Mouse (Mus musculus): ENCODE measurements around the gene Clybl.

Clybl gene

DNA sequence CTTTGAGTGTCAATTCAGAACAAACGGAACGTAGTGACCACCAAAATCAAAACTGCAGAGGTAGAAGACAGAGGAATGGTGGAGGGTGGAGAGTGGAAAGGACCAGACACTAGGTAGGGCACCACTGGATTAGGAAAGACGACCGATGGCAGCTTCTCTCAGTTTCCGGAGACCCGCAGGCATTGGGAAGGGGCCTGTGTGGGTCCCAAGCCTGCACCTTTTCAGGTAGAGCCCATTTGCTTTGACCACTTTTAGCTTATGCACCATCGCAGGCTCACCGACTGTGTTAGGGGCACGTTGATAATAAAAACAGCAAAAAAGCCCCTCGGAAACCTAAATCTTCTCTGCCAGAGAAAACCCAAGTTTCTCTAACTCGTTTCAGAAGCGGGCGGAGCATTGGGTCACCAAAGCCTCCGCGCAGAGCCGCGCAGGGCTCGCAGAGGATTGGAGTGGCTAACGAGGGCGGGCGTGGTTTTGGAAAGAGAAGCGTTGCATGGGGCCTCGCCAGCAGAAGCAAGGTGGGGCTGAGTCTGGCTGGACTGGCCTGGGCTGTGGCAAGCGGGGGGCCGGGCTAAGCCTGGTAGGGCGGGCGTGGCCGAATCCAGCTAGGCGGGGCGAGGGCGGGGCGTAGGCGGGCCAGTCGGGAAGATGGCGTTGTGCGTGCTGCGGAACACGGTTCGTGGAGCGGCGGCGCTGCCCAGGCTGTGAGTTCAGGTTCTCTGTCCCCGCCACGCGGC is at the start of gene Clybl:
Clybl (plus strand) TSS at position 627 of the 737 bp plus-strand sequence.
- peak; percentile 98 for DNase-seq (ENCODE audit: low spot score)

DNA sequence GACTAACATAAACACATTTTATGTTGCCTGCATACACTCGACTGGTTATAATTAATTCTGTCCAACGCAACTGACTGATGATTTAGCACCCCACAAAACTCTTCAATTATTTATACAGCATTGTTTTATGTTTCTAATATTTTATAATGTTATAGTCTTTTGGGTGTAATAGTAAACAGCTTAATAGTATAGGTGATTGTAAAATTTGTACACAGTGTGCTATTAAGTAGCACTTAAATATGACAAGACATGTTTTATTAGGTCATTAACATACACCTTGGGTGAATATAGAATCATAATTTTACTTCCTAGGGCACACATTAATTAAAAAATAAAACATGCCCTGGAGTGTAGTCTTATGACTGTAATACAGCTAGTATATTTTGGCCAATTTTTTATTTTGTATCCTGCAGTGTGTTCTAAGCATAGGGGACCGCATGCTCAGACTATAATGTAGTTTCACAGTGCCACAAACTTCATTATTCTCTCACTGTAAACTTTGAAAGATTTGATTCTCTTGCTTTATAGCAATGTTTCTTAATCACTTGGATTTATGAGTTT is 45.1 kb upstream of the Clybl start:
- no peak for DNase-seq (ENCODE audit: low spot score)

DNA sequence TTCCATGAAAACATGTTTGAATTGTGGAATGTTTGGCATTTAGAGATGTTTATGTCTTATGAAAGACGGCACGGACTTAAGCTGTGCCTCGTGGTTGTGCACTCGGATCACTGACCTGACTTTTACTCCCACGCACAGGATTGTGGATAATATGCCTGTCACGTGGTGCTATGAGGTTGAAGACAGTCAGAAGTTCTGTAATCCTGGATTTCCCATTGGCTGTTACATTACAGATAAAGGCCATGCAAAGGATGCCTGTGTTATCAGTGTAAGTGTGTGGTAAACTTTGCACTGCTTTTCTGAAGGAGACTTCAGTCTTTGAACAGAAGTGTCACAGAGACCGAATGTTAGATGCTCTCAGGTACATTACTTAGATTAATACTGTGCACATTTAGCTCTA is 44.3 kb upstream of the Clybl start:
- no peak for DNase-seq (ENCODE audit: low spot score)

DNA sequence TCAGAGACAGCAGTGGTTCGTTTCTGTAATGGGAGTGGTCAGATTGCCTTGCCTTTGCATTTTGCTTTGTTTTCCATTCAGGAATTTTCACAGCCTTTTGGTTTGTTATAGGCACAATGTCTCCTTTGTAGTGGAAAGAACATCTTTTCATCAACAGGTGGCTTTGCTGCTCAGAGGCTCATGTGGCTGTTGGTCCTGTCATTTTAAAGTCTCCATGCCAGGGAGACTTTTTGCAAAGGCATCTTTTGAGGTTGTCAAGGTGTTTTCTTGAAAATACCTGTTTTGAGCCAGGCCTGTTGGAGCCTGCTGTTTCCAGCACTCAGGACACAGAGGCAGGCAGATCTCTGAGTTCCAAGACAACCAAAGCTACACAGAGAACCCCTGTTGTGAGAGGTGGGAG is 41.4 kb upstream of the Clybl start:
- no peak for DNase-seq (ENCODE audit: low spot score)

DNA sequence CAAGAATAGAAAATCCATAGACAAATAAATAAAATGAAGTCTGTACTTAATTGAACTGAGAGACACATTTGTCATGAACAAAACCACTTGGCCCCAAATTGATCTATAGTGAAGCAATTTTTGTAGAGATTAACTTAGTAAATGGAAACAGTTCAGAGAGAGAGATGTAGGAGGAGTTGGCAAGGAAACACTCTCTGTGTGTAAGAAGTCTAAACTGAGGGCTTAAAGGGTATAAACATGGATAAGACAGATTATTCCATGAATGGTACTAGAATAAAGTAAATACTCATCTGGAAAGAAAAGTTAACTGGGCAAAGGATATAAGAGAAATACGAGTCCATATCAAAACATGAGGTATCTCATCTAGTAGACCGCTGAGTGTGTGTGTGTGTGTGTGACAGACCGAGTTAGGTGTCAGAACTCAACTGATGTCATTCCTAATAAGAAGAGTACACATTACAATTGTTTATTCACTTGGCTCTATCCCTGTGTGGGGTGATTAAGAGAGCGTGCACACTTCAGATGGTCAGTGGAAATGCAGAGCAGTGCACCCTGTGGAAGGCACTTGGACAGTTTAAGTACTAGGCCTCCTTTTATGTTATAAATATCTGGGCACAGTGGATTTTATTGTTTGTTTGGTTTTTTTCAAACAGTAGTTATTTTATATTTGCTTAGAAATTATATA is 37.8 kb upstream of the Clybl start:
- DNase-seq (ENCODE audit: low spot score): no peak

DNA sequence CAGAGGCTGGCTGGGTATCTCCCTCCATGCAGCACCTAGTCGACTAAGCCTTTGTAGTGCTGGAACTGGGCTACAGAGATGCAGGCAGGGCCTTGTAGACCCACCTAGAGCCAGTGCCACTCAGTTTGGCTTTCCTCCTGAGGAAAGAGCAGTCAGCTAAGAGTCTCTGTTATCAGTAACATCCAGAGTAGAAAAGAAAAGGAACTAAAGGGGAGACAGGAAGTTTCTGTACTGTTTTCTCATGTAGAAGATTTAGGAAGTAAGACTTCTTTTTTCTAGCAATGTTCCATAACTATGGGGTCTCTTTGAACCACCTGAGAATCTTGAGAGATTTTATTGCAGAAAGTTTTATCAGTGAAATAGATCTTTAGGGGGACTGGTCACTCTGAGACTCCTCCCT is 36.1 kb upstream of the Clybl start:
- no peak for DNase-seq (ENCODE audit: low spot score)

DNA sequence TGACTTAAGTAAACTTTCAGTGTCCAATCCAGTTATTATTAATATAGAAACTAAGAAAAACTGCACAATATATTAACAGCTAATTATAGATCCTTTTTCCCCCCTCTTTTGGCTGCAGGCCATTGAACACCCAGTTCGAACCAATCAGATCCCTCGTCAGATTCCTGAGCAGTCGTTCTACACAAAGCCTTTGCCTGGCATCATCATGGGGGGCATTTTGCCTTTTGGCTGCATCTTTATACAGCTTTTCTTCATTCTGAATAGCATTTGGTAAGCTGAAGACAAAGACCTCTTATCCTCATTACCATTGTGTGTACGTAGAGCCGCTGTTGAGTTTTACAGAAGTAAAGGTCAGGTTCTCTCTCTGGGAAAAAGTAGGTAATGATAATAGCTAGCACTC is 30.9 kb upstream of the Clybl start:
- no peak for DNase-seq (ENCODE audit: low spot score)

DNA sequence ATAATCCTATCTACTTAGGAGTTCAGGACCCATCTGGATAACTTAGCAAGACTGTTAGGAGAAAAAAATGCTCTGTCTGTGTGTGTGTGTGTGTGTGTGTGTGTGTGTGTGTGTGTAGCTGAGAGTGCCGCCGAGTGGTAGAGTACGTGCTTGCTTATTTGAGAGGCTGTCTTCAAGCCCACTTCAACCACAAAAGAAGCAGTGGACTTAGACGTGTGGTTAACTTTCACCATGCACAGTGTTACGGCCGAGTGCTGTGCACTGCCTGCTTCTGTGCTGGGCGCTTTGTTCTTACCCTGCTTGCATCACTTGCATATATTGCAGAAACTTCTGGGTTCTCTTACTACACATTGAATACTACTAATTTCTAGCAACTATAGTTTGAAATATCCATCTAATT is 23.8 kb upstream of the Clybl start:
- no peak for DNase-seq (ENCODE audit: low spot score)

DNA sequence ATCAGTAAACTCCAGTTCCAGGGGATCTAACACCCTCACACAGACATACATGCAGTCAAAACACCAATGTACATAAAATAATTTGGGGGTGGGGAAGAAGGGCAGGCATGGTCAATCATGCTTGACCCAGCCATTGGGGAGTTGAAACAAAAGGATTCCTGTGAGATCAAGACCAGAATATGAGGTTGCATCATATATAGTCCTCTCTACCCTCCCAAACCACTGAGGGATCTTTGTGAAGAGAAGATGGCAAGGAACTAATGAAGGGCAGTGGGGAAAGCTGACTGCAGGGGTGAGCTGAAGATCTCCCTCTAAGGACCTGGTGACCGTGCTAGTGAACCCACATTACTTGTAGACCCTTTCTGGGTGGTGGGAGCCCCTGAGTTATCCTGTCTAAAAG is 20.6 kb upstream of the Clybl start:
- no peak for DNase-seq (ENCODE audit: low spot score)

DNA sequence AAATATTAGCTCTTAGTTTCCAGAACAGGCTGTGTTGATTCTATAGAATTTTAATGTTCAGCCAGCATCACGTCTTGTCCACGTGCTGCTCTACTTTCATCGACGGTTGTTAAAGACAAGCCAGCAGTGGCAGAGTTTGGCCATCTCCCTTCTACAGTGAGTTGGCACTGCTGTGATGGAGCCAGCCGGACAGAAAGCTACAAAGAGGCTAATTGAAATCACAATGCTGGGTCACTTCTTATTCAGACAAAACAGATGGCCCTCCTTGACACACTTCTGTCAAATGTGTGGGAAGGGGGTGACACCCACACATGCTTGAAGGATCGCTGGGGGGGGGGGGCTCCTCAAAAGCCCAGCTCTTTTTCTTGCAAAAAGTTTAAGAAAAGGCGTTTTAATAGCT is 12.6 kb upstream of the Clybl start:
- no peak for DNase-seq (ENCODE audit: low spot score)

DNA sequence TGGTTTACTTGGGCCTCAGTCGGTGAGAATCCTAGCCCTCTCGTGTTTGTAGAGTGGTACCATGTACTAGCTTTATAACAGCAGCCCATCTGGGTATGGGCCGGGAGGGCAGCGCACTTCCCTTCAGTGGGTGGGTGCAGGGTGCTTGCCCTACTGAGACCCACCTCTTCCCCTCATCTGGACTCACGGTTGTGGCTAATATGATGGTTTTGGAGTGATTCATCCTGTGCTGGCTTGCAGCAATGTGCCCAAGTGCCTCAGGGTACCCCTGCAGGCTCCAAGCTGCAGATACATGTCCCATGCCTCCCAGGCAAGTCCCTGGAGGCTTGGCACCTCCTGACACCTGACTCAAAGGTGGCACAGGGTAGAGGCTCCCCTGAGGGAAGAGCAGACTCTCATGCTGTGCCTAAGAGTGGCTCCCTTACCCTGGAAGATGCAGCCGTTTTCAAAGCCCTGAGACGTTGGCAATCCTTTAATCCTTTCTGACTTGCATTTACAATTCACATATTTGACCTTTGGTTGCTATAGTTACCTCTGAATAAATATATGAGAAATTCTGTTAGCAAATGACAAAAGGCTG is 11.2 kb upstream of the Clybl start:
- DNase-seq (ENCODE audit: low spot score): no peak

DNA sequence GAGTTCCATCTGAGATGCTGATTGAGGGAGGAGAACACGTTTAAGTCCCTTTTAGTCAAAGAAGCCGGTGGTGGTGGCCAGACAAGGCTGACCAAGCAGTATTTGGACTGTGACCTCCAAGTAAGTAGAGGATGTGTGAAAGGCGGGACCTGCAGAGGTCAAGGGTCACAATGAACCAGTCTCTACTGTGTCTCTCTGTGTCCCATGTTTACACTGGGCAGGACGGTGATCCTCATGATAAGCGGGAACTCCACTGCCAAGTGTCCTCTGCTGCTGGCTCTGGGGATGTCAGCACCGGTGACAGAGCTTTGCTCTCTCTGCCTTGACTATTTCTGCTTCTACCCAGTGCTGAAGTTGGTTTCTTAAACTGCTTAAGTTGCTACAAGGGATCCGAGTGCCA is 10.5 kb upstream of the Clybl start:
- no peak for DNase-seq (ENCODE audit: low spot score)

DNA sequence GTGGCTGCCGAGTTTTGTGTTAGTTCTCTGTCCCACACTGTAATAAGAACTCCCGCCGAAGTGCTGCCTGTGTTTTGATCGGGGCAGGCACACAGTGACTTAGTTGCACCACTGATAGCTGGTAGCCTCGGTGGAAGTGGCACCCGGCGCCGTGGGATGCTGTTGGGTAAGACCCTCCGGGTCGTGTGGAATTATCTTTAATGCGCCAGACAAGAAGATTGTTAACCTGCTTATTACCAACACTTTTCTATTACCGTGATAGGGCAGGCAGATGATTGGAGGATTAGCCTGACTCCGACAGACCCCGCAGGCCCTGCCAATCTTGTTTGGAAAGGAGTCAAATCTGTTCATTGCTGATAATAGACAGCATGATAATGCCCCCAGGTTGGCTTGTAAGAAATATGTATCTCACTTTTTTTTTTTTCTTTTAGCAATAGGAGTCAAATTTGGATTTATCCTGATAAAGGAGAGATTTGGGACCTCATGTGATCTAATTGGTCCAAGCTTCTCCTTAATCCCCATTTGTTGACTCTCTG is 5.2 kb upstream of the Clybl start:
- DNase-seq (ENCODE audit: low spot score): no peak

DNA sequence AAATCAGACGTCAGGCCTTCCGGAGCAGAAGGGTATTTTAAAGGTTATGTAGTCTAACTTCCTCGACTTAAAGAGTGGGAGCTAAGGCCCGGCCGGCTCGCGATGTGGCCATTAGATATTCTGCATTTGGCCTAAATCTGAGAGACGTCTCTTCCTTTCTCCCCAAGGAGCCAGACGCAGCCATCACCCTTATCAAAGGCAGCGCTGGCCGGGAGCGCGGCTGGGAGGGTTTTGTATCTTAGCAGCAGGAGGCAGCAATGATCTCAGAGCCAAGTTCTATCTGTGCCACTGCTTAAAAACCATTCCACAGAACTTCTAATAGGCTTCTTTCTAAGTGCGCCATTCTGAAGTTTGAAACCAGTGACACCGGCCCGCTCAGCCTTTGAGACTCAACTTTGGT is 2.2 kb upstream of the Clybl start:
- peak; percentile 41 for DNase-seq (ENCODE audit: low spot score)

DNA sequence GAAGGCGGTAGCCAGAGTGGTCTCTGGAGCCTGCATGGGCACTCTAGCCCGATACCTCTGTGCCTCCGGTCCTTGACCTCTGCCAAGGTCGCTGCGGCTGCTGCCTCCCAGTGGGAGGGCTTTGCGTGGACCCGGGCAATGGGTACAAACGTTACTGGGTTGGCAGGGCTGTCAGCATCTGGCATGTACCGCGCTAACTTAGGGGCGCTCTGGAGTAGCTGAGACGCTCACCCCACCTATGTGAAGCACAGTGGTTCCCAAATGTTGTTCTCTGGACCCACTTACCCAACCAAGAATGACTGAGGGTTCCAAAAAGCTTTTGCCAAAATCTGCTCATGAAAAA is 282 bp downstream of the Clybl start:
- DNase-seq (ENCODE audit: low spot score): no peak

DNA sequence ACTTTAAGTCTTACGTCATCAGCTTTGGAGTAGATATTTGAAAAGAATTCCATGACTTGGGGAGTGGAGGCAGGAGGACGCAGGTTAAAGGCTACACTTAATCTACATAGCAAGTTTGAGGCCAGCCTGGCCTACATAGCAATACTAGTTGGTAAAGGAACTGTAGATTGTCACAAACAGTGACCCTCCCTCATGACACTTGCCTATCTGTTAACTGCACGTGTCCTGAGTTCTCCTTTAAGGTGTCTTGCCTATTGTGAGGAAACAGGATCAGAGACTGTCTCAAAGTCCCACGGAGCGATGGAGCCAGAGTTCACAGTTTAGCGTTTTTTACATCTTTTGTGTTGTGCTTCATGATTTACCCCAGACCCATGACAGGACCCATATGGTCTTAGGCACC is 716 bp downstream of the Clybl start:
- no peak for DNase-seq (ENCODE audit: low spot score)

DNA sequence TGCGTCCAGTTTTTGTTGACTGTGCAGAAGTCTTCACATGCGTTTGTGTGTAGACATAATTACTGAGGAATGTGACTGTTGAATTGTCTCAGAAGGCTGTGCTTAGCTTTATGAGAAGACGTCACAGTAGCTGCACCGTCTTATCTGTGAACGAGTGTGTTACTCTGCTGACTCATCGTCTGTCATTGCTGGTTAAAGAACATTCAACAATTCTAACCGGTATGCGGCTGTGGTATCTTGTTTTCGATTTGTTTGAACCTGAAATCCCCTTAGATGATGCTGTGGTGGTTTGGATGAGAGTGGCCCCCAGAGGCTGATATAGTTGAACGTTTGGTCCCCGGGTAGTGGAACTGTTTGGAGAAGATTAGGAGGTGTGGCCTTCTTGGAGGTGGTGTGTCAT is 2.5 kb downstream of the Clybl start:
- DNase-seq (ENCODE audit: low spot score): no peak

DNA sequence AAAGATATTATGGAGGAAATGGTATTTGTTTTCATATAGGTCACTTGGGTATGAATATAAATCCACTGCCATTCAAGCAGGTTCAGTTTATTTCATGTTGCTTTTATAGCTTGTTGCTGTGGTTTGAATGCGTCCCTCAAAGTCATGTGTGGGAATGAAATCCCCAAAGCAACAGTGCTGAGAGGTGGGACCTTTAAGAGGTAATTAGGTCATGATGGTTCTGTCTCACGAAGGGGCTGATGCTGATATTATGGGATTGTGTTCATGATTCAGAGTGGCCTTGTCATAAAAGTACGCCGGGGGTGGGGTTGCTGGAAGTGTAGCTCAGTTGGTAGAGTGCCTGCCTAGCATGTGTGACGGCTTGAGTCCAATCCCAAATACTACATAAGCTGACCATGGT is 6.7 kb downstream of the Clybl start:
- no peak for DNase-seq (ENCODE audit: low spot score)

DNA sequence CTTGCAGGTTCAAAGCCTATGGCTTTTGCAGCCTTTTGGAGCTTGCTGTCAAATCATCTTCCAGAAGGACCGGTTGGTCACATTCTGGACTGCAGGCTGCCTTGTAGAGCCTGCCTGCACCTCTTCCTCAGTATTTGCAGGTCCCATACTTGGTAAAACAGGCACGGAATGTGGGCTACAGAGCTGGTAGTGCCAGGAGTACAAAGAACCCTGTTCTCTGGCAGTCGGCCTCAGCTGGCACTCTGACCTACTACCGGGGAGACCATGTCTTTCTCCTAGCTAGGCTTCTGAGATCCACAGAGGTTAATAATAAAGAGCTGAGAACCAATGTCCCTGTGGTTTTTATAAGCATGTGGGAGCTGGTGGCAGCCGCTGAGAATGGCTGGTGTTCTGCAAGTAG is 8.4 kb downstream of the Clybl start:
- no peak for DNase-seq (ENCODE audit: low spot score)

DNA sequence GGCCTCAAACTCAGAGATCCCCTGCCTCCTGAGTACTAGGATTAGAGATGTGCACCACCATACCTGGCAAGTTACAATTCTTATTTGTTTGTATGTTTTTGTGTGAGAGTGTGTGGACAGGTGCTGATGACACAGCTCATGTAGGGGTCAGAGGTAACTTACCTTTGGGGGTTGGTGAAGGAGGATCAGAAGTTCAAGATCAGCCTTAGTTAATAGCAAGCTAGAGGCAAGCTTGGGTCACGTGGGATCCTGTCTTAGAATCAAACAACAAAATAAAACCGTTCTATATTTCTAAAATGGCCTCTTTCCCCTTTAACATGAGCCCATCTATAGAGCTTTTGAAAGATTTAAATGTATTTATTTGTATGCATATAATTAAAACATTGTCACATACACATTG is 9.0 kb downstream of the Clybl start:
- DNase-seq (ENCODE audit: low spot score): no peak

DNA sequence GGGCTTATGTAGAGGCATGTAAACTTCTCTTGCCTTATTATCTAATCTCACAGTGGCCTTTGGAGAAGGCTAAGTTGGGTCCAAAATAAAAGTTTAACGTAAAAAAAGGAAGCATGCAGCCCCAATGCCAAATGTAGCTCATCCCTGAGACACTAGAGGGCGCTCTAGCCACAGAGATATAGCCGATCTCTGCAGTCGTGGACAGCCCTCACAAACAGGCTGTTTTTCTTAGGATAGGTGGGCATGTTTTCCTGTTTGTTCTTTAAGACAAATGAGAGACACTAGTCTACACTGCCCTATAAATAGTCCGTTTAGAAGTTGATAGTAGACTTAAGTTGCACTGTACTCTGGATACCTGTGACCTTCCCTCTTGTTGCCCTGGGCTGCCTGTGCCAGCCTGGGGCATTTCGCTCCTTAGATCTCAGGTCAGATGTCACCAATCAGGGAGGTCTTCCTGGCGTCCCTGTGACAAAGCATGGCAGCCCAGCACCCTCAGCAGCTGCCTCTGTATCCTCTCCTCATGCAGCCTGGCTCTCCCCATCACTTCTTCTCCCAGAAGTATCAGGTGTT is 9.5 kb downstream of the Clybl start:
- DNase-seq (ENCODE audit: low spot score): peak; percentile 49

DNA sequence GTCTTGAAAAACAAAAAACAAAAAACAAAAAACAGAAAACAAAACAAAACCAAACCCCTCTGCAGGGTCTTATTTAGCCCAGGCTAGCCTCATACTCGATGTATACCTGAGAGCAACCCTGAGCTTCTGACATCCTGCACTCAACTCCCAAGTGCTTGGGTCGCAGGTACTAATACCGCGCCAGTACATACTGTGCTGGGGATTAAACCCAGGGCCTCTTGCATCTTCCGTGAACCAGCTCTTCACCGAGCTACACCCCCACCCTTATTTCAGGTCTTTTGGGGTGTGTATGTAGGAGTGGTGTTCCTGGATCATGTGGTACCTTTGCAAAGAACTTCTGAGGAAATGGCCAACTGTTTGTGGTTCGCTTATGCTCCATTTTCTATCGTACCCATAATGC is 13.1 kb downstream of the Clybl start:
- no peak for DNase-seq (ENCODE audit: low spot score)

DNA sequence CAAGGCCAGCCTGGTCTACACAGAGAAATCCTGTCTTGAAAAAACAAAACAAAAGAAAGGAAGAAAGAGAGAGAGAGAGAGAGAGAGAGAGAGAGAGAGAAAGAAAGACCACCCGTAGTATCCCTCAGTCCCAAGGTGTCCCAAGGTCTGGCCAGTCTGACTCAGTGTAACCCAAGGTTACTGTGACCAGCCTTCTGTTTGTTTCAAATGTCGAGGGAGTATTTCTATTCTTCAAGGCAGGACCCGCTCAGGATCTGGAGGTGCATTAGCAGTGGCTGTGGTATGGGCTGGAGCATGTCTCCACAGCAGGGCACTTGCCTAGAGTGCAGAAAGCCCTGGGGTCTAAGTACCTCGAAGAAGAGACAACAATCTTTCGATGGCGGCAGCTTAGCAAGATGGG is 15.3 kb downstream of the Clybl start:
- DNase-seq (ENCODE audit: low spot score): no peak

Measured in ovary, postnatal 36 days (tissue).